Mouse (Mus musculus): ENCODE results near the gene Fbxl22.

DNA sequence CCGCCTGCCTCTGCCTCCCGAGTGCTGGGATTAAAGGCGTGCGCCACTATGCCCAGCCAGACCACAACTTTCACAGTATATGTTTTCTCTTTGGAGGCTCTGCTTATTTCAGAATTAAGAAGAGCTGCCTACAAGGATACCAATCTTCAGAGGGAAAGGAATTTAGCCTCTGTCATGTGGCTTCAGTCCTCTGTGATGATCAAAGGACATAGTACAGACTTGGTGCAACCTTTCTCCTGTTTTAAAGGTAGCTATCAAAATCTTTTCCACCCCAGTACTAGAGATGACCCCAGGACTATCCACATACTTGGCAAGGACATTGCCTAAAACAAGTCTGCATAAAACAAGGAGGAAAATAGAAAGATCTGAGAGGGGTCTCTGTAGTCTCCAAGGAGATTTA lies 44.6 kb upstream of the Fbxl22 start:
- TF ChIP-seq REST (IDR thresholded peaks at IDR 0.05; ENCODE audit: insufficient read depth, insufficient read length) (no peak), POLR2A (IDR thresholded peaks at IDR 0.05; ENCODE audit: insufficient read length, low read depth) (no peak), TCF12 (IDR thresholded peaks at IDR 0.05; ENCODE audit: insufficient read depth, poor library complexity, severe bottlenecking) (no peak), POLR2AphosphoS2 (IDR thresholded peaks at IDR 0.05; ENCODE audit: insufficient read length, low read depth) (no peak), CEBPB (IDR thresholded peaks at IDR 0.05; ENCODE audit: insufficient read depth, poor library complexity, severe bottlenecking) (no peak), MAX (IDR thresholded peaks at IDR 0.05; ENCODE audit: low read depth) (no peak), MYOG (IDR thresholded peaks at IDR 0.05; ENCODE audit: control insufficient read depth in 1 of 3, insufficient read depth in 1 of 3, insufficient read length in 2 of 3, low read depth in 2 of 3) (no peak), MYOD1 (IDR thresholded peaks at IDR 0.05; ENCODE audit: control insufficient read depth in 1 of 3, insufficient read length in 2 of 3, low read depth in 2 of 3) (no peak), E2F4 (IDR thresholded peaks at IDR 0.05; ENCODE audit: insufficient read depth) (no peak), USF1 (IDR thresholded peaks at IDR 0.05; ENCODE audit: low read depth) (no peak), SRF (IDR thresholded peaks at IDR 0.05; ENCODE audit: control insufficient read depth, insufficient read length, low read depth) (no peak), TCF3 (IDR thresholded peaks at IDR 0.05; ENCODE audit: insufficient read length, low read depth) (no peak)
